Mouse (Mus musculus): Measurements from ENCODE around the gene Larp1. TPM values are rescaled to one million over a fixed set of nuclear protein-coding genes. Genes with fewer than 3 reads are reported as not detected.

Larp1 gene
- polyA plus RNA-seq, 1 experiment from 2014 or later: 14.0 TPM

DNA sequence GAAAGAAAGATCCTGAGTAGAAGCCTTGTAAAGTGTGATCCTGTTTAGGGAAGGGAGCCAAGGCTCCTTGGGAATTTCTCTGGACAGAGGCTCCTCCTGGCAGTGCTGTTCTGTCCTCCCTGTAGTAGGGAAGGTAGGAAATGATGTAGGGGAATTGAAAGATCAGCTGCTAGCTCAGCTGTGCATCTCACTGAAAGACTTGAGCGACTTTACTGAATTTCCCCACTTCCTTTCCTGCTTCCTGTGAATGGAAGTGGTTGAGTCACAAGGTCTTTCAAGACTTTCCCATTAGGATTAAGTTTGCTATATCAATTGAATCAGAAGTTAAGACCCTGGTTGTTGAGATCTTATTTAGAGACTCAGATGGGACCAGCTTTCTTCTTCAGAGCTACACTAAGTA is 12.2 kb downstream of the Larp1 start:
- Histone ChIP-seq H3K27ac (peak overlapping the region; percentile 58), H3K9me3 (replicated peaks; ENCODE audit: low read length) (no peaks in the 10 kb centered on the region), H3K9ac (ENCODE audit: low read depth, low read length) (no peak overlapping the region), H3K27me3 (ENCODE audit: insufficient read depth, low read length) (no peaks in the 10 kb centered on the region), H3K4me2 (ENCODE audit: low read length) (no peak overlapping the region), H3K36me3 (ENCODE audit: insufficient read depth, low read length) (no peaks in the 10 kb centered on the region), H3K4me1 (replicated peaks; ENCODE audit: insufficient read depth, low read length) (peaks cover 37% of the 10 kb centered on the region), H3K4me3 (replicated peaks; ENCODE audit: low read depth, low read length) (no peak overlapping the region)
- no peak for ATAC-seq (replicated peaks; ENCODE audit: low FRiP score, low read depth)
- WGBS: 44% methylated on average over 1 of the region's 1 CpGs
- TF ChIP-seq CTCF (IDR thresholded peaks at IDR 0.05; ENCODE audit: low read depth): no peak
- DNase-seq (ENCODE audit: low spot score): no peak

DNA sequence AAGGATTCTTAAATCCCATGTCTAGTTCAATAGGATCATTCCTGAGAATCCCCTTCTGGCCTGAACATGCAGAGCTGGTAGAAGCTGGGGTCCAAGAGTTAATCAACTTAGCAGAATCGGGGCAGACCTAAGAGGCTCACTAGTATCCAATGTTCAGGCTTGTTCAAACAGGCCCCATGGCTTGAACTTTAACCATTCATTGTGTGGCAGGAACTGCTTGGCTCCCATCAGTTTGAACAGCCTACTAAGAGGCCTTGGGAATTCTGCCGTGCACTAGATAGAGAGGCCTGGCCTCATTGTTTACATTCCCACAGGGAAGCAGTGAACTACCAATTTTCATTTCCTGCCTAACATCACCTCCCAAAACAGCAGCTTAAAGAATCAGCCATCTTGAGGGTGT is 12.8 kb downstream of the Larp1 start:
- no peak for TF ChIP-seq CTCF (IDR thresholded peaks at IDR 0.05; ENCODE audit: low read depth)
- 25% methylated on average over 2 of the region's 2 CpGs for WGBS
- Histone ChIP-seq H3K4me2 (ENCODE audit: low read length) (no peak overlapping the region), H3K9ac (ENCODE audit: low read depth, low read length) (no peak overlapping the region), H3K27me3 (ENCODE audit: insufficient read depth, low read length) (no peaks in the 10 kb centered on the region), H3K36me3 (ENCODE audit: insufficient read depth, low read length) (no peaks in the 10 kb centered on the region), H3K4me3 (replicated peaks; ENCODE audit: low read depth, low read length) (no peak overlapping the region), H3K4me1 (replicated peaks; ENCODE audit: insufficient read depth, low read length) (peaks cover 32% of the 10 kb centered on the region), H3K9me3 (replicated peaks; ENCODE audit: low read length) (no peaks in the 10 kb centered on the region), H3K27ac (peak overlapping the region; percentile 58)
- ATAC-seq (replicated peaks; ENCODE audit: low FRiP score, low read depth) (no peak), DNase-seq (ENCODE audit: low spot score) (no peak)

DNA sequence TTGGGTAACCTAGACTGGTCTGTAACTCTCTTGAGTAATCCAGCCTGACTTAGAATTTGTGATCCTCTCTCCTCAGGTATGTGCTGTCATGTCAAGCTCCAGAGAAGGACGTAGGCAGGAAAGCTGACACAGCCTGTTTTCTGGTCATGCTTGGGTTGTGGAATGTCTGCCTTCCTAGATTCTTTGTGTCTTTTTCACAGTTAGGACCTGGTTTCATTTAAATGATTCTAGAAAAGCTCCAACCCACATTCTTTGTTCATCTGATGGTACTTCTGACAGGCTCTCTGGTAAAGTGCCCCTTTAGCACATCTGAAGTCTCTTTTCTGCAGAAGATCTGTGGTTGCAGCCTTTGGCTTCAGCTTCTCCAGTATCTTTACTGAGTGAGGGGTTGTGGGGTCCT is 15.4 kb downstream of the Larp1 start:
- Histone ChIP-seq H3K27me3 (ENCODE audit: insufficient read depth, low read length) (no peaks in the 10 kb centered on the region), H3K36me3 (ENCODE audit: insufficient read depth, low read length) (no peaks in the 10 kb centered on the region), H3K9me3 (replicated peaks; ENCODE audit: low read length) (no peaks in the 10 kb centered on the region), H3K9ac (ENCODE audit: low read depth, low read length) (no peak overlapping the region), H3K4me2 (ENCODE audit: low read length) (no peak overlapping the region), H3K4me3 (replicated peaks; ENCODE audit: low read depth, low read length) (no peak overlapping the region), H3K27ac (no peak overlapping the region), H3K4me1 (replicated peaks; ENCODE audit: insufficient read depth, low read length) (peaks cover 24% of the 10 kb centered on the region)
- DNase-seq (ENCODE audit: low spot score) (no peak), ATAC-seq (replicated peaks; ENCODE audit: low FRiP score, low read depth) (no peak)
- TF ChIP-seq CTCF (IDR thresholded peaks at IDR 0.05; ENCODE audit: low read depth): no peak
- WGBS: 29% methylated on average over 1 of the region's 1 CpGs

DNA sequence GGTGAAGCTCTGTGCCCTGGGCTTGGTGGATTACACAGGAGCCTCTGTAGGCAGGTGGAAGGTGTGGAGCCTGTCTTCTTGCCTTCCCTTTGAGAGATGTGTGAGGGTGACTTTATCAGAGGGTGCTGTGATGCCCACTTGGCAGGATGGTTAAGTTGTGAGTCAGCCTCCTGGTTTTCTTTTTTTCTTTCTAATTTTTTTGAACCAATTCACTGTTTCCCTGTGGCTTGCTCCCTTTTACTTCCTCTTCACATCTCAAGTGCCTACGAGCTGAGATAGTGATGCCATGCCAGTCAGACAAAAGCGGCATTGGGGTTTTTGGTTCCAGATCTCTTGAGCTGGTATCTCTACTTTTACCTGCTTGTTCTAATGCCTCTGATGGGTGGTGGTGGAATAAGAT is 15.8 kb downstream of the Larp1 start:
- Histone ChIP-seq H3K4me1 (replicated peaks; ENCODE audit: insufficient read depth, low read length) (peaks cover 24% of the 10 kb centered on the region), H3K36me3 (ENCODE audit: insufficient read depth, low read length) (no peaks in the 10 kb centered on the region), H3K27me3 (ENCODE audit: insufficient read depth, low read length) (no peaks in the 10 kb centered on the region), H3K9me3 (replicated peaks; ENCODE audit: low read length) (no peaks in the 10 kb centered on the region), H3K9ac (ENCODE audit: low read depth, low read length) (no peak overlapping the region), H3K4me3 (replicated peaks; ENCODE audit: low read depth, low read length) (no peak overlapping the region), H3K4me2 (ENCODE audit: low read length) (no peak overlapping the region), H3K27ac (no peak overlapping the region)
- DNase-seq (ENCODE audit: low spot score) (no peak), ATAC-seq (replicated peaks; ENCODE audit: low FRiP score, low read depth) (no peak)
- 85% methylated on average over 2 of the region's 2 CpGs for WGBS
- no peak for TF ChIP-seq CTCF (IDR thresholded peaks at IDR 0.05; ENCODE audit: low read depth)

DNA sequence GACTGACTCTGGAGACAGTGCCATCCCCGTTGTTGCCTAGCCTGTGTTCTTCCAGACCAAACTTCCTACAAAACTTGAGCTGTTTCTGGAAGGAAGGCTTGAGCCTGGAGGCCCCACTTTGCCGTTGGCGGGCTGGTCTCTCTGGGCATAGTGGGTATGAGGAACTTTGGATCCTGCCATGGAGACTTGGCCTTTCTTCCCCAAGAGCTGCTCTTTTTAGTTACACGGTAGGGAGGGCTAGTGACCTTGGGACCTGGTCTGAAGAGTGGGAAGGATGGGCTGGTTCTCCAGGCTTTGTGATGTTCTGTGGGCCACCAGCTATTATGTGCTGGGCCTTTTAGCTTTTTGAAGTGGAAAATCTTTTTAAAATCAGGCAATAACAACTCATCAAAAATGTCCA is 17.0 kb downstream of the Larp1 start:
- Histone ChIP-seq H3K4me2 (ENCODE audit: low read length) (no peak overlapping the region), H3K9me3 (replicated peaks; ENCODE audit: low read length) (no peaks in the 10 kb centered on the region), H3K4me3 (replicated peaks; ENCODE audit: low read depth, low read length) (no peak overlapping the region), H3K27ac (no peak overlapping the region), H3K9ac (ENCODE audit: low read depth, low read length) (no peak overlapping the region), H3K4me1 (replicated peaks; ENCODE audit: insufficient read depth, low read length) (peaks cover 20% of the 10 kb centered on the region), H3K36me3 (ENCODE audit: insufficient read depth, low read length) (no peaks in the 10 kb centered on the region), H3K27me3 (ENCODE audit: insufficient read depth, low read length) (no peaks in the 10 kb centered on the region)
- TF ChIP-seq CTCF (IDR thresholded peaks at IDR 0.05; ENCODE audit: low read depth): no peak
- 69% methylated on average over 4 of the region's 4 CpGs for WGBS
- no peak for DNase-seq (ENCODE audit: low spot score)
- no peak for ATAC-seq (replicated peaks; ENCODE audit: low FRiP score, low read depth)

DNA sequence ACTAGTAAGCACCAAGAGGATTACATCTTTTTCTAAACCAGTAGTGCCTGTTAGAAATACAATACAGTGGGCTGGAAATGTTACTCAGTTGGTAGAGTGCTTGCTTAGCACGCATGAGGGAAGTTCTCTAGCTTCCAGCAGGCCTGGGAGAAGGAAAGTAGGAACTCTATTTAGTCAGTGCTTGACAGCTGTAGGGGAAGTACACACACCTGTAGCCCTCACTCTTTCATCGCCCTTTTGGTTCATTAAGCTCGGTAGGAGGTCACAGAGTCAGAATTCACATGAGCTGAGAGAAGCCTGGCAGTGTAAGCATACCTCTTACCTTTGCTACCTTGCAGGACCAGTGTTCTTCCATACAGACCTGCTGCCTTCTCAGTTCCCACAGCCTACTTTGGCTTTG is 17.5 kb downstream of the Larp1 start:
- H3K36me3 ChIP-seq (ENCODE audit: insufficient read depth, low read length): no peaks in the 10 kb centered on the region
- no peak for TF ChIP-seq CTCF (IDR thresholded peaks at IDR 0.05; ENCODE audit: low read depth)
- ATAC-seq (replicated peaks; ENCODE audit: low FRiP score, low read depth): no peak
- H3K27me3 ChIP-seq (ENCODE audit: insufficient read depth, low read length): no peaks in the 10 kb centered on the region
- 64% methylated on average over 3 of the region's 3 CpGs for WGBS
- H3K27ac ChIP-seq: no peak overlapping the region
- no peak for DNase-seq (ENCODE audit: low spot score)
- H3K4me2 ChIP-seq (ENCODE audit: low read length): no peak overlapping the region
- peaks cover 16% of the 10 kb centered on the region for H3K4me1 ChIP-seq (replicated peaks; ENCODE audit: insufficient read depth, low read length)
- H3K9me3 ChIP-seq (replicated peaks; ENCODE audit: low read length): no peaks in the 10 kb centered on the region
- H3K9ac ChIP-seq (ENCODE audit: low read depth, low read length): no peak overlapping the region
- no peak overlapping the region for H3K4me3 ChIP-seq (replicated peaks; ENCODE audit: low read depth, low read length)

DNA sequence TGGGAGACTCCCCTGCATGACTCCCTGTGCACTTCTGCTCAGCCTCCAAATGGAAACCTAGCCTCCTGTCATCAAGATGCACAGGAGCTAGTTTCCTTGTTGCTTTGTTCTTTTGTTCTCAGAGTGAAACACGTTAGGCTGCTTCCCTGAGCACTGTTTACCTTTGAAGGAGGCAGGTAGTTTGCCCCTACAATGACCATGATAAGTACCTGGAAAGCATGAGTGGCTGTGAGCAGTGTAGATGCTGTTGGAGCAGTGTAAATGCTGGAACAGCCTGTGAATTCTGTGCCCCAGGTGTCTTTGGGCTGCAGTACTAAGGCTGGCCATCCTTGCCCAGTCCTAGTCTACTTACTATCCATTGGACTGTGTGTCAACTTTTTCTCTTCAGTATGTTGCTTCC is 18.0 kb downstream of the Larp1 start:
- no peak for TF ChIP-seq CTCF (IDR thresholded peaks at IDR 0.05; ENCODE audit: low read depth)
- peaks cover 15% of the 10 kb centered on the region for H3K4me1 ChIP-seq (replicated peaks; ENCODE audit: insufficient read depth, low read length)
- no peak overlapping the region for H3K27ac ChIP-seq
- H3K9ac ChIP-seq (ENCODE audit: low read depth, low read length): no peak overlapping the region
- H3K4me3 ChIP-seq (replicated peaks; ENCODE audit: low read depth, low read length): no peak overlapping the region
- H3K9me3 ChIP-seq (replicated peaks; ENCODE audit: low read length): no peaks in the 10 kb centered on the region
- no peak overlapping the region for H3K4me2 ChIP-seq (ENCODE audit: low read length)
- 57% methylated on average over 1 of the region's 1 CpGs for WGBS
- no peaks in the 10 kb centered on the region for H3K36me3 ChIP-seq (ENCODE audit: insufficient read depth, low read length)
- no peaks in the 10 kb centered on the region for H3K27me3 ChIP-seq (ENCODE audit: insufficient read depth, low read length)
- no peak for DNase-seq (ENCODE audit: low spot score)
- no peak for ATAC-seq (replicated peaks; ENCODE audit: low FRiP score, low read depth)

Data from kidney, postnatal 0 days (tissue).